Mouse (Mus musculus) c-Kit-positive CD71-positive TER-119-positive erythroid progenitor cells, embryonic 14.5 days (primary cell): ENCODE results near the gene Reg4.

Experiments used
- DNase-seq: peaks from one replicate; pipeline ENCODE4 v3.0.0-alpha.2; 2013; ENCODE audit warnings: low spot score

The Reg4 gene

GRCm38 (mm10) chr3:98221856-98222255, at the start of gene Reg4:
TSS of gene Reg4 (plus strand) at chr3:98222156.
- DNase-seq = no peak

GRCm38 (mm10) chr3:98178340-98178739, 43.6 kb upstream of the Reg4 start:
- no peak for DNase-seq

- no peak for DNase-seq
Observed at GRCm38 (mm10) chr3:98180805-98181204, 41.2 kb upstream of the Reg4 start.

- DNase-seq = no peak
Observed at GRCm38 (mm10) chr3:98185163-98185714, 36.7 kb upstream of the Reg4 start.

- no peak for DNase-seq
Observed at GRCm38 (mm10) chr3:98187777-98188176, 34.2 kb upstream of the Reg4 start.

GRCm38 (mm10) chr3:98197711-98198532, 24.0 kb upstream of the Reg4 start:
- DNase-seq = no peak

- no peak for DNase-seq
Observed at GRCm38 (mm10) chr3:98199747-98200146, 22.2 kb upstream of the Reg4 start.

GRCm38 (mm10) chr3:98203282-98203681, 18.7 kb upstream of the Reg4 start:
- no peak for DNase-seq

GRCm38 (mm10) chr3:98206977-98207376, 15.0 kb upstream of the Reg4 start:
- no peak for DNase-seq

GRCm38 (mm10) chr3:98209161-98209560, 12.8 kb upstream of the Reg4 start:
- DNase-seq = no peak

- DNase-seq = no peak
Observed at GRCm38 (mm10) chr3:98210860-98211259, 11.1 kb upstream of the Reg4 start.

GRCm38 (mm10) chr3:98211301-98212081, 10.5 kb upstream of the Reg4 start:
- no peak for DNase-seq

GRCm38 (mm10) chr3:98216296-98216695, 5.7 kb upstream of the Reg4 start:
- no peak for DNase-seq

- no peak for DNase-seq
Observed at GRCm38 (mm10) chr3:98223263-98223662, 1.3 kb downstream of the Reg4 start.

- no peak for DNase-seq
Observed at GRCm38 (mm10) chr3:98223783-98224580, 2.0 kb downstream of the Reg4 start.

GRCm38 (mm10) chr3:98224975-98225374, 3.0 kb downstream of the Reg4 start:
- no peak for DNase-seq

- DNase-seq = no peak
Observed at GRCm38 (mm10) chr3:98225746-98226145, 3.8 kb downstream of the Reg4 start.

- DNase-seq = peak; percentile 56
Observed at GRCm38 (mm10) chr3:98226988-98227610, 5.1 kb downstream of the Reg4 start.

GRCm38 (mm10) chr3:98227763-98228162, 5.8 kb downstream of the Reg4 start:
- DNase-seq = no peak

GRCm38 (mm10) chr3:98229943-98230342, 8.0 kb downstream of the Reg4 start:
- no peak for DNase-seq

- no peak for DNase-seq
Observed at GRCm38 (mm10) chr3:98233504-98233903, 11.5 kb downstream of the Reg4 start.

- DNase-seq = no peak
Observed at GRCm38 (mm10) chr3:98236266-98236665, 14.3 kb downstream of the Reg4 start.
